Mouse (Mus musculus) right cerebral cortex, postnatal 10 days (tissue): ENCODE data around the gene Urm1.
"Not testable (repeated sequence)": the region's sequence is repeated elsewhere in the genome, so short reads cannot be mapped to it uniquely, and the experiment has no call there.

Source experiments
- DNase-seq, 2 experiments: peaks; one replicate each; pipeline ENCODE4 v3.0.0; 2021; ENCODE audit warnings: low spot score in 2 of 2

Gene Urm1

DNA sequence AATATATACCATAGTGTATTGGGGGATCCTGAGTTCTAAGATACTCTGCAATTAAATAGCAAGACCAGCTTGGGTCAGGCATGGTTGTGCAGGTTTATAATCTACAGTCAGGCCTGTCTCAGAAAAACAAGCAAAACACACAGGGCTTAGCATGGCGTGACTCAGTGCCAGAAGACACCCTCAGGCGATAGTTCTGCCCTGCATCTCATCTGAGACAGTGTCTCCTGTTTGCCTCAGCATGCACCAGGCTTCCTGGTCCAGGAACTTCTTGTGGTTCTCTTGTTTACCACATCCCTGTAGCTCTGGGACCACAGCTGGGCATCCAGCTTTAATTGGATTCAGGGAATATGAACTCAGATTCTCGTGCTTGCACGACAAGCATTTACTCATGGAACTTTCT lies 45.2 kb downstream of the Urm1 start:
- no peak for DNase-seq

DNA sequence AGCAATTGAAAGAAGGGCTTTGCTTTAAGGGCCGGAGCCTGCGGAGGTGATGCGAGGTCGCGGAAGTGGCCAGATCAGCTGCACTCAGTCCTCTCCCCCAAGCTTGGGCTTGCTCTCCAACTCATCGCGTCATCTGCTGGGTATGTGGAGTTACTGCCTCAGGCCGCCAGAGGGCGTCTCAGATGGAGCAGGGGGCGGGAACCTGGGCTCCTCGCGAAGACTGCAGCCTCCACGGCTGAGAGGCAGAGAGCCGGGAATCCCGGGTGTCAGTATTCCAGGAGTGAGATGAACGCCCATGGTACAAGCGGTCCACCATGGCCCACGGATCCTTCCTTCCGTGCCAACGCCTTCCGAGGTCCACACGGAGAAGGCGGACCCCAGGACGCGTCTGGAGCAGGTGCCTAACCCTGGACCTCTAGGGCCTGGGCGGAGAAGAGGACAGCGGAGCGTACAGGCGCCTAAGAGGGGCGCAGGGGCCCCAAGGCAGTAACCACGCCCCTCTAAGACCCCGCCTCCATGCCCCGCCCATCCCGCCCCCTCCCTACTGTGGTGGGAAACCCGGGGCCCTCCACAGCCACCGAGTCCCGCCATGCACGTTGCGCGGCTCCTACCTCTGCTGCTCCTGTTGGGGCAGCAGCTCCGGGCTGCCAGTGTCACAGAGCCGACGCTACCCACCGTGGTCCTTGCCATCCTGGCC lies 49.2 kb downstream of the Urm1 start, which contains the start of gene Cercam:
TSS of gene Cercam (plus strand) at position 216 of the 697 bp plus-strand sequence.
- DNase-seq = peak; percentile 91 to 93

DNA sequence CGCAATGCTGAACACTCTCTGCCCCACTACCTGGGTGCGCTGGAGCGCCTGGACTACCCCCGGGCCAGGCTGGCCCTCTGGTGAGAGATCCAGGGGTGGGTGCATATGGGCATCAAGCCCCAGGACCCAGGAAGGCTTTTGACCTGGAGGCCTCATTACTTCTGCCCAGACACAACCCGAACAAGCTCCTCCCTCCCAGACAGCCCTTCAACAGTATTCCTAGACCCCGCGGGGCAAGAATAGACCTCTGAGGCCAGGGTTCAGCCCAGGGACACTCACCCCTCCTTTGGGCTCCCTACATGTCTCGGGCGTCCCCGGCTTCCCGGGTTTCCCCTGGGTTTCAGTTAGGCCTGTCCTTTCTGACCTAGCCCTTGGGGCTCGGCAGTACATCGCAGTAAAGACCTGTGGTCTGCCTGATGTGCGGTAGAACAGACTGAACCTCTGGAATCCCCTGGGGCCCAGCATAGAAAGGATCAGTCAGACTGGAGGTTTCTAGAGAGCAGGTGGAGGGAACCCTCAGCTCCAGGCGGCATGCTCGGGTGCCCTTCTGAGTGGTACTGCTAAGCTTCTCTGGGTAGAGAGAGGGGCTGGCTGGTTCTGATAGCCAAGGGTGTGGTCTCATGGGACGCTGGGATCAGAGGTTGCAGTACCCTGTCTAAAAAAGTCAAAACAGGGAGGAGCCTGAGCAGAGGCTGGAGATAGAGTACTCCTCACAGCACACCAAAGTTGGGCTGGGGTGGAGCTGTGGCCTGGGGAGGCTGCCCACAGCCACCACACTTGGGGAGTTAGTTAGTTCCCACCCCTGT lies 50.0 kb downstream of the Urm1 start:
- no peak for DNase-seq

DNA sequence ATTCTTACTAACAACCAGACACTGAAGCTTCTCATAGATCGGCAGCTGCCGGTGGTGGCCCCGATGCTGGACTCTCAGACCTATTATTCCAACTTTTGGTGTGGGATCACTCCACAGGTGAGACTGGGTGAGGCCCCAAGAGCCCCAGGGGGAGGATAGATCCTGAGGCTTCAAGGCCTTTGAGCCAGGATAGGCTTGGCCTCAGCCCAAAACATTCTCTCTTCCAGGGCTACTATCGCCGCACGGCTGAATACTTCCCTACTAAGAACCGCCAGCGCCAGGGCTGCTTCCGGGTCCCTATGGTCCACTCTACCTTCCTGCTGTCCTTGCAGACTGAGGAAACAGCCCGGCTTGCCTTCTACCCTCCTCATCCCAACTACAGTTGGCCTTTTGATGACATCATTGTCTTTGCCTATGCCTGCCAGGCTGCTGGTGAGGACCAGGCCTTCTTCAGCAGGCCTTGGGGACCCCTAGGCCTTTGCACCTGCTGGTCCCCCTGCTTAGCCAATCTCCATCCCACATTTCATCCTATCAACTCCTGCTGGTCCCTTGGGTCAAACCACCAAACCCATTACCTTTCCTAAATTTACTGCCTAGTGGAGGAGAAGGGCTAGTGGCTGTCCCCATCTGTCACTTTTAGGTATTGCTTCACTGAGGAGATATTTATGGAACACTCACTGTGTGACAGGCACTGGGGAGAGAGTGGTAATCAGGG lies 52.9 kb downstream of the Urm1 start:
- no peak for DNase-seq

DNA sequence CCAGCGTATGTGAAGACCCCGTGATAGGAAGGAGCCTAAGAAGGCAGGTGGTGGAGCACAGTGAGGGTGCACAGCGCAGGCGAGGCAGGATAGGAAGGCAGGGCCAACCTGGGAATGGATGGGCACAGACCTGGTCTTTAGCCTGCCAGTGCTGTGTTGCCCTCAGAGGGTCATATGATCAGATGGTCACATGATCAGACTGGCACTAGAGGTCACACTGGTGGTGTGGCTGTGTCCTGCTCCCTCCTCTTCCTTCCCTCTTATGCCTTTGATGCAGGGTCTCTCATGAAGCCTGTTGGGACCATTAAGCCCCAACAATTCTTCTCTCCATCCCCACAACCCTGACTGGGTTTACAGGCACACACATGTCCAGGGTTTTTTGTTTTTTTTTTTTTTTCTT lies 53.9 kb downstream of the Urm1 start:
- DNase-seq = no peak

DNA sequence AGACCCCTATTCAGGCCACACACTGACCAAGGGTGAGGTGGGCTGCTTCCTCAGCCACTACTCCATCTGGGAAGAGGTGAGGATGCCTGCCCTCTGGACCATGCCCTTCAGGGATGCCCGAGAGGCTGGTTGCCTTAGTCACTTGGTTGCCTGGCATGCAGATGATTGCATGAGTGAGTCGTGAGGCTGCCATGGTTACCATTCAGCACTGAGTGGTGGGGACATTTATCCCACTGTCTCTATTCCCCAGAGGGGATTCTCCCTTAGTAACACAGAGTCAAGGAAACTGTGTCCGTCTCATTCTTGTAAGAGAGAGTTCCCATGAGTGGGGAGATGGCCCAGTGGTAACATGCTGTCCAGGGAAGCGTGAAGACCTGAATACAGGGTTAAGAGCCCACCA lies 58.2 kb downstream of the Urm1 start:
- peak in 1 of 2 experiments; percentile 59 for DNase-seq

DNA sequence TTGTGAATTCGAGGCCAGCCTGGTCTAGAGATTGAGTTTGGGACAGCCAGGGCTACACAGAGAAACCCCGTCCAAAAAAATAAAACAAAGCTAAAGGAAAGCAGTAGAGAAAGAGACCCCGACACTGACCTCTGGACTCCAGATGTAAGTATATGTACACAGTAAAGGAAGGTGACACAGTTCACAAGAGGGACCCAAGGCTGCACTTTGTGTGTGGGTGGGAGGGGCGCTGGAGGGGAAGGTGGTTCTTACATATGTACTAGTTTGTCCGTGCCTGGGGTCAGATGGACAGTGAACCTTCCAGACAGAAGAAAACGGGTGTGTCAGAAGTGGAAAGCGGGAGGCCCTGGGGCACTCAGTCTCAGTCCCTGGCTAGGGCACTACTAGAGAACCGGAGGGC lies 59.3 kb downstream of the Urm1 start:
- DNase-seq = no peak

DNA sequence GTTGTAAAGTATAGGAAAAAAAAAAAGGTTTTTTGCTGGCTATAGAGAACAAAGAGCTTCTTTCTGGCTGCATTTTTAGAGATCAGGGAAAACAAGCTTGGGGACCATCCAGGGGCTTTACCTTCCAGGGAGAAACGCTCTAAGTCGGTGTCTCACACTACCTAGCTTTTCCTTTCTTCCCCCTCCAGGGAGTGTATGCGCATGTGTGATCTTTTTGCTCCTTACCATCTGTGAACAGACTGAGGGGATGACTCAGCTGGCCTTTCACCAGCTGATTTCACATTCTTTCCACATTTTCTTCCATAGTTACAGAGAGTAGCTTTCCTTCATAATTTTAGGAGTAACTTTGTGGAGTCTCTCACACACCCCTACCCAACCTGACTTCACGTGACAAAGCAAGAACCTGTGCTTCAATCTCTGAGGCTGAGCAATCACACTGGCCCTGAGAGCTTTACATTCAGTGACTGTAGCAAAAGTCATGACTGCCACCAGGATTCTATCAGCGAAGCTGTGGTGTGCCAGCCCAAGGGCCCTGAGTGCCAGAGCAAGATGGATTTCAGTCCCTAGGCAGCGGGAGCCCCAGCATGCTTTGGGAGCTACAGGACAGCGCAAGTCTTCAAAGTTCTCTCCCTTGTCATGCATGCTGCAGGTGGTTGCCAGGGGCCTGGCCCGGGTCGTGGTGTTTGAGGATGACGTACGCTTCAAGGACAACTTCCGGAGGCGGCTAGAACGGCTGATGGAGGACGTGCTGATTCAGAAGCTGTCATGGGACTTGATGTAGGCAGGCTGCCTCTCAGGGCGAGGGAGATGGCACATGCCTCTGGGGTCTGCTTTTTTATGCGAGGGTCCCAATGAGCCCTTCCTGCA lies 60.3 kb downstream of the Urm1 start:
- DNase-seq = no peak

DNA sequence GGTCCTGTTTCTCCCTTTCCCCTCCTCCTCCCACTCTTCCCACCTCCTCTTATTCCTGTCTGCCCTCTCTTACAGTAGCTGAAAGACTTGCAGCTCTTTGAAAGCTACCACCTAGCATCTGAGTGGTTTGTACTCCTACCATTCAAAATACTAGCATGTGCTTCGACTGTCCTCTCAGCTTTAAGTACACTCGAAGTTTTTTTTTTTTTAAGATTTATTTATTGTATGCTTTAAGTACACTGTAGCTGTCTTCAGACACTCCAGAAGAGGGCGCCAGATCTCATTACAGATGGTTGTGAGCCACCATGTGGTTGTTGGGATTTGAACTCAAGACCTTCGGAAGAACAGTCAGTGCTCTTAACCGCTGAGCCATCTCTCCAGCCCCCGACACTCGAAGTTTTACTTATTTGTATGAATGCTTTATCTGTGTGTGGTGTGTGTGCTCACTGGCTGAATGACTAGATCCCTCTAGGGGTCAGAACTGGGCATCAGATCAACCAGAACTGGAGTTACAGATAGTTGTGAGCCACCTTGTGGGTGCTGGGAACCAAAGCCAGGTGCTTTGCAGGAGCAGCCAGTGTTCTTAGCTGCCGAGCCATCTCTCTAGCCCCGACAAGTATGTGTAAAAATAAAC lies 66.9 kb downstream of the Urm1 start:
- not testable (repeated sequence) for DNase-seq

DNA sequence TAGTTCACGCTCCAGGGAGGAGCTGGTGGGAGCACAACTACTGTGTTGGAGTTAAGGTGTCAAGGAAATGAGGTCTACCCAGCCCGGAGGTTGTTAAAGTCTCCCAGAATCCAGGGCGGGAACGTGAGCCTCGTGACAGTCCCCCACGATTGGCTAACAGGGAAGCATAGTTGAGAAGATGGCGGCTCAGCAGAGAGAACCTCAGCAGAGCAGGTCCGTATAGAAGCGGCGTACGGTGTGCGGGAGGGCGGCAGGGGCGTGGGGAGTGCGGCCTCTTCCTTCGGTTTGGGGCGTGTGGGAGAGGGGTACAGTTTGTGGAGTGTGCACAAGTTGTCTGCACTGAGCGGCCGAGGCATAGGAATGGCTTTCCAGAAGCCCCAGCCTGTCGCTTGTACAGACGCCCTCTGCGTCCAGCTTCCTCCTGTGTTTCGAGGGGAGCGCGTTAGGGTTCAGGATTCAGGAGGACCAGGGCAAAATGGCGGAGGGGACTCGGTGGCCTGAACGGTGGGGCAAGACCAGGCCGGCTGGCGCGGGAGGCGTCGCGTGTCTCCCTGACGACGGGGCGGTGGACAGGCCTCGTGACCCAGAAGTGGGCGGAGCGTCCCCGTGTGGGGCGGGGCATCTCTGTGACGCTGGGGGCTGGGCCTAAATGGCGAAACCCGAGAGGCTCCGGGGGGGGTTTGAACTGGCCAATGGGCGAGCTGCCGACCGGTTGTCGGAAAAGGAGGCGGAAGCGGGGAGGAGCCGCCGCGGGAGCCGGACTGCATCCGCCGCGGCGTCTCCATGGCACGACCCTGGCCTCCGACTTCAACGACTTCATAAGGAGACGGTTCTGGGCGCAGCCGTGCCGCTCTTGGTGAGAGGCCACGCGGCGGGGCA lies 69.4 kb downstream of the Urm1 start, which contains the start of gene Odf2:
TSS of gene Odf2 (plus strand) at position 156 of the 879 bp plus-strand sequence.
- DNase-seq = peak; percentile 99 to 100

DNA sequence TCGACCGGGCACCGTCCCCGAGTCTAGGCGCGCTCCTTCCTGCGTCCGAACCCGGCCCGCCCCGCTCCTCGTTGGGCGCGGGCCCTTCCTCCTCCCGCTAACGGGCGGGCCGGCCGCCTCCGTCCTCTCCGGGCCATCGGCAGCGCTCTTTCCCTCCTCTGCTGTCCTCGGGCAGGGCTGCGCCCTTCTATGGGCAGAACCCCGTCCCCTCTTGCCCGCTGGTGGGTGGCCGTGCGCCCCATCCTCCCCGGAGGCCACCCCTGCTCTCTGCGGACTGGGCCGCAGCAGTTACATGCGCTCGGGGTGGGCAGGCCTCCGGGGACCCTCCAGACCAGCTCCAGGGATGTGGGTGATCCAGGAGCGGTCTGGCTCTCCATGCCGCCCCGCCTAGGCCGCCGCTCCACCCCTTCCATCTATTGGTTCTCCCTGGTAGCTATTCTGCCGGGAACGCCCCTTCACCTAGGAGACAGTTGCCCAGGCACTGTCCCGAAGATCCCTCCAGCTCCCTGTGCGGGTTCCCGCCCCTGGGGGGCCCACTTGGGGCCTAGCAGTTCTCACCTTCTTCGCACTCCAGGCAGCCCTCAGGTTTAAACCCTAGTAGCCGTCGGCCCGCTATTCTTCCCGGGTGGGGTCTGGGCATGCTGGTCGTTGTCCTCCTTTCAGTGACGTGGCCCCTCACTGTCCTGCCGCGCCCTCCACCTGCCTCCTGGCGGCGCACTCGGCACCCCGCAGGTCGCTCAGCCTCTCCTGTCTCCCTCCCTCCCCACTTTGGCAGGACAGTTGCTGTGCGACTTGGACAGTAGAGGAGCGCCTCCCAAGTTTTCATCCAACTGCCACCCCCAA lies 70.3 kb downstream of the Urm1 start:
- peak; percentile 91 to 93 for DNase-seq

DNA sequence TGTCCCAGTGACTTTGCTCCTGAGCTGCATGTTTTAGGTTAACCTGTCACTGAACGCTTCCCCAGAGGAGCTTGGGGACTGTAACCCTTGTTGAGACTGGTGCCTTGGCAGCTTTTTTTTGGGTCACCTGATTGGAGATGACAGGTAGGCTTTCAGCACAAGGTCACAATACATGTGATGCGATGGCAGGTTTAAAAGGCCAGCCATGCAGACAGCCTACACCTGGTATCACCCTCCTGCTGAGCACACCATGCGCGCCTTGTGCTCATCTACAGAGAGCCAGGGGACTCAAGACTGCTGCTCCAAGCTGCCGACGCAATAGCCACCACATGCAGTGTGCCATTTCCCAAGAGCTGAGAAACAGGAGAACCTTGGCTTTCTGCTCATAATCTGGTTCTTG lies 71.9 kb downstream of the Urm1 start:
- no peak for DNase-seq
